Mouse (Mus musculus) retina, postnatal 7 days (tissue): ENCODE measurements around the gene Olfr611.
"Not testable (repeated sequence)": the region's sequence is repeated elsewhere in the genome, so short reads cannot be mapped to it uniquely, and the experiment has no call there.

Experiments used
- DNase-seq: peaks from one replicate; pipeline ENCODE4 v3.0.0-alpha.2; 2012; ENCODE audit warnings: low read depth, low spot score

The Olfr611 gene

DNA sequence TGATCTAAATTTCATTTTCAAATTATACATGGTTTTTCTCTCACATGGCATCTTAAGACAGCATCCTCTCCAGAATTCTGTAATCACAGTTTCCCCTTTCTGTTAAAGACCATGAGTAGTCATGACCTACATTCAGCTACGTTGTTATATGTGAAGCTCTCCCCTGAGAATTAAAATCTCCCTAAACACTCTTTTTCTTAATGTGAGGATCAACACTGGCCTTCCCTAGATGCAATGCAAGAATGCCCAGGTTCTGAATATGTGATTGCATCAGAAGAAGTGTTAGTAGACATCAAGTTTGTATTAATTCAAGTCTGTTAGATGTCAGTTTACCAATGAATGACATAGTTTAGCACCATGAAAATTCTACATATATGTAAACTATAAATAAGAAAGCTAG is at the start of gene Olfr611:
Olfr611 (minus strand) TSS at position 101 of the 400 bp plus-strand sequence.
- DNase-seq: not testable (repeated sequence)

GRCm38 (mm10) chr7:103569043-103569442 is 48.4 kb upstream of the Olfr611 start, which contains the start of gene Olfr616:
Gene Olfr616, minus strand, starts transcription at chr7:103569143.
- DNase-seq: no peak

GRCm38 (mm10) chr7:103555779-103556178 is 35.1 kb upstream of the Olfr611 start, which contains the start of gene Olfr615:
Gene Olfr615, plus strand, starts transcription at chr7:103556079.
- DNase-seq: no peak

- no peak for DNase-seq
These were observed 27.1 kb upstream of the Olfr611 start, which contains the start of gene Olfr613 for GRCm38 (mm10) chr7:103547774-103548173. Gene Olfr613, plus strand, starts transcription at chr7:103548074.

DNA sequence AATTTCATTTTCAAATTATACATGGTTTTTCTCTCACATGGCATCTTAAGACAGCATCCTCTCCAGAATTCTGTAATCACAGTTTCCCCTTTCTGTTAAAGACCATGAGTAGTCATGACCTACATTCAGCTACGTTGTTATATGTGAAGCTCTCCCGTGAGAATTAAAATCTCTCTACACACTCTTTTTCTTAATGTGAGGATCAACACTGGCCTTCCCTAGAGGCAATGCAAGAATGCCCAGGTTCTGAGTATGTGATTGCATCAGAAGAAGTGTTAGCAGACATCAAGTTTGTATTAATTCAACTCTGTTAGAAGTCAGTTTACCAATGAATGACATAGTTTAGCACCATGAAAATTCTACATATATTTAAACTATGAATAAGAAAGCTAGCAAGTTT is 22.0 kb upstream of the Olfr611 start, which contains the start of gene Olfr612:
Olfr612 (minus strand) TSS at position 101 of the 400 bp plus-strand sequence.
- not testable (repeated sequence) for DNase-seq

DNA sequence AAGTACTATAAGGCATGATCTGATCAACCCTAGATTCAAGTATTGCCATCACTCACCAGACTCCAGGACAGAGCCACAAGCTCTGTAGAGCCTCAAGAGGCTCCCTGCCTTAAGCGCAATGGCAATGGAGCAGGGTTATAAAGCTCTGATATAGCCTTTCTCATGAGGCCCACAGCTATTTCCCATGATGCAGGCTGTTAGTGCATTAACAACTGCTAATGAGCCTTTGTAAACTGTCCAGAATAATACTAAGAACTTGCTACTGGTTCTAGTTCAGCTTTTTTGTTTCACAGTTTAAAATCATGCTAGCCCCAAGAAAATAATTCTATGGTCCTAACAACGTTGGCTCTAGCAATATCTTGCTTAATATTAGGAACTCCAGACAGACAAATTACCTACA is 8.6 kb downstream of the Olfr611 start, which contains the start of gene Olfr610:
Olfr610 (minus strand) TSS at position 101 of the 400 bp plus-strand sequence.
- no peak for DNase-seq

- DNase-seq: no peak
These were observed 22.7 kb downstream of the Olfr611 start, which contains the start of gene Olfr609 for GRCm38 (mm10) chr7:103497962-103498361. Gene Olfr609, minus strand, starts transcription at chr7:103498062.

DNA sequence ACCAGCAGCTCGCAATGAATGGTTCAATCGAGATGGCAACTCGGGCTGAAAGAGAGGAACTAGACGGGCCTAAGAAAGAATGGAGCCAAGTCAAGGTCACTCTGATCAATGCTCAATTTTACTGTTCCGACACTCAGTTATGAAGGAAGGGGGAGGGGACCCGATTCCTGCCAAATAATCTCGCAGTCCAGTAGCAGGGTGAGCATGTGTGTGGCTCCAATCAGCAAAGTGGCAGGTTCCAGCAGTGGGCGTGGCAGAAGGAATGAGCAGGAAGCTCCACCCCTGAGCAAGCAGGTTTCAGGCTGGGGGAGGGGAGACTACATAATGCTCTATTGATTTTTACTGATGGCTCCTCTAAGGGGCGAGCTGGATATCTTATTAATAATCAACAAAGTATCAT is 43.5 kb downstream of the Olfr611 start:
- DNase-seq: not testable (repeated sequence)

DNA sequence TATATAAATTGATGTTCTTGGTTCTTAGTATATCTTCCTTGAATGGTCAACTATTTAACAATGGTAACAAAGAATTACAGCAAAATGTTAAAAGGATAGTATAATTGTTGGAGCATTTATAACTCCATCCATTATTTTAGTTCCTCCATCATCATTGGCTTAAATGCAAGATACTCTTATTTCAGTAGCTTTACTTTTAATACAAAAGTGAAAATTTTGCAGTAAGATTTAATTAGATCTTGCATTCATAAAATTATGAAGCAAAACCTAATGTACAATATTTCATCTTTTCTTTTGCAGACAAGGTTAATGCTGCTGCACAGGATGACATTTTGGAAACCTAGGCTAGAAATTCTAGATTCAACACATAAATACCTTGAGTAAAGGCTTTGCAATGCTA is 51.1 kb downstream of the Olfr611 start, which contains the start of gene Olfr608:
Olfr608 (plus strand) TSS at position 301 of the 400 bp plus-strand sequence.
- no peak for DNase-seq
